Mouse (Mus musculus): Measurements from ENCODE around the gene Epgn. TPM values are rescaled to one million over a fixed set of nuclear protein-coding genes. Genes with fewer than 3 reads are reported as not detected.

Epgn gene
- 0.26 and 0.39 TPM in 2 replicates for polyA plus RNA-seq (2012; rRNA removed)

GRCm38 (mm10) chr5:91027164-91027563, at the start of gene Epgn:
Gene Epgn (plus strand): TSS chr5:91027464.
- TF ChIP-seq POLR2A (IDR thresholded peaks at IDR 0.05; ENCODE audit: borderline replicate concordance, extremely low read depth, insufficient read depth, insufficient read length, poor library complexity, severe bottlenecking), result no peak
- TF ChIP-seq CTCF (IDR thresholded peaks at IDR 0.05; ENCODE audit: borderline replicate concordance, extremely low read depth, insufficient read depth, insufficient read length), result no peak
- no peak for DNase-seq (ENCODE audit: low read depth)

- TF ChIP-seq CTCF (IDR thresholded peaks at IDR 0.05; ENCODE audit: borderline replicate concordance, extremely low read depth, insufficient read depth, insufficient read length) (no peak), POLR2A (IDR thresholded peaks at IDR 0.05; ENCODE audit: borderline replicate concordance, extremely low read depth, insufficient read depth, insufficient read length, poor library complexity, severe bottlenecking) (no peak)
- no peak for DNase-seq (ENCODE audit: low read depth)
These were observed 47.0 kb upstream of the Epgn start for GRCm38 (mm10) chr5:90980297-90980696.

- TF ChIP-seq CTCF (IDR thresholded peaks at IDR 0.05; ENCODE audit: borderline replicate concordance, extremely low read depth, insufficient read depth, insufficient read length), result no peak
- no peak for TF ChIP-seq POLR2A (IDR thresholded peaks at IDR 0.05; ENCODE audit: borderline replicate concordance, extremely low read depth, insufficient read depth, insufficient read length, poor library complexity, severe bottlenecking)
- DNase-seq (ENCODE audit: low read depth), result peak; percentile 94
These were observed 39.7 kb upstream of the Epgn start for GRCm38 (mm10) chr5:90987605-90988004.

DNA sequence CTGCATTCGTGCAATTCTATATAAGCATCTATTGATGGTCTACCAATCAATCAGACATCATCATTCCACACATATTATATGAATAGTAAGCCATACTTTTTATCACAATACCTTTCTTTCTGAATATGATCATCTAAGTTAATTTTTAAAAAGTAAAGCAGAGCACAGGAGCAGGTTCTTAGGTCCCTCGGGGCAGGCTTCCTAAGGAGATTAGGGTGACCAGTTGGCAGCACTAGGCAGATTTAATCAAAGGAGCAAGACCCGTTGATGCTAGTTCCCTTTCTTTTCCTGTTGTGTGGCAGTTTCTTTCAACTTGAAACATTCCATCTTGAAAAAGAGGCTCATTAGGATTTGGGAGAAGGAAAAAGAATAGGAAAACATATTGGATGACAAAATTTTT, 39.1 kb upstream of the Epgn start:
- TF ChIP-seq POLR2A (IDR thresholded peaks at IDR 0.05; ENCODE audit: borderline replicate concordance, extremely low read depth, insufficient read depth, insufficient read length, poor library complexity, severe bottlenecking), result no peak
- no peak for TF ChIP-seq CTCF (IDR thresholded peaks at IDR 0.05; ENCODE audit: borderline replicate concordance, extremely low read depth, insufficient read depth, insufficient read length)

DNA sequence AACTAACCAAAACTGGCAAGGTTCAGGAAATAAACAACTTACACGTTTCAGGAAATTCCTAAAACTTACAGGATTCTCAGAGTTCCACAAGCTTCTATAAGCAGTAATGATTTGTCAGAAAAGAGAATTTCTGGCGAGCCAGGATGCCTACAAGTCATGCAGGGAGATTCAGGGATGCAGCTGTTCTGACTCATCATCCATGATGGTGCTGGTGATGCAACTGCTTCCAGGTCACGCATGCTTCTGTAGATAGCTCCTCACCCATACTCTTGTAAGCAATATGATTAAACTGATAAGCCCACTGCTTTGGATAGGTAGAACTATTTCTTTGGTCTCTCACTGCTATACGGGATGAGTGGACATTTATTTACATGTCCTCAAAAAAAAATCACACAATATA, 38.7 kb upstream of the Epgn start:
- TF ChIP-seq CTCF (IDR thresholded peaks at IDR 0.05; ENCODE audit: borderline replicate concordance, extremely low read depth, insufficient read depth, insufficient read length), result no peak
- TF ChIP-seq POLR2A (IDR thresholded peaks at IDR 0.05; ENCODE audit: borderline replicate concordance, extremely low read depth, insufficient read depth, insufficient read length, poor library complexity, severe bottlenecking), result no peak
- DNase-seq (ENCODE audit: low read depth), result no peak

More for the DNA sequence above, 39.1 kb upstream of the Epgn start:
- peak; percentile 62 for DNase-seq (ENCODE audit: low read depth)

DNA sequence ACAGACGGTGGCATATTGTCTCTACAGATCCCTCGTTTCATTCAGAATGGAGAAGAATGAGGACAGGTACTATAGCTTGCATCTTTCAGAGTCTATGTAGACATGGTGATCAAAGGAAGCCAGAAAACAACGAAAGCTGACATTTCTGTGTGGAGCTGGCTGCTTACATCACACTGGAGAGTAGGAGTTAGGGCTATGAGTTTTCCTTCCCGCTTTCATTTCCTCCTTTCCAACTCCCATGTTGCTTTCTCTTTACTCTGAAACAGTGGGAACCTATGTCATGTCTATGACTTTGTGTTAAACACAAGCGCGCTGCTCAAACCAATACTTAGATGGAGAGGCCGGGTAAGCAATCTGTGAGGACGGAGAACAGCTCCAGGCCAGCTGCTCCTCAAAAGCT, 27.3 kb upstream of the Epgn start:
- TF ChIP-seq CTCF (IDR thresholded peaks at IDR 0.05; ENCODE audit: borderline replicate concordance, extremely low read depth, insufficient read depth, insufficient read length) (no peak), POLR2A (IDR thresholded peaks at IDR 0.05; ENCODE audit: borderline replicate concordance, extremely low read depth, insufficient read depth, insufficient read length, poor library complexity, severe bottlenecking) (no peak)
- DNase-seq (ENCODE audit: low read depth), result no peak

DNA sequence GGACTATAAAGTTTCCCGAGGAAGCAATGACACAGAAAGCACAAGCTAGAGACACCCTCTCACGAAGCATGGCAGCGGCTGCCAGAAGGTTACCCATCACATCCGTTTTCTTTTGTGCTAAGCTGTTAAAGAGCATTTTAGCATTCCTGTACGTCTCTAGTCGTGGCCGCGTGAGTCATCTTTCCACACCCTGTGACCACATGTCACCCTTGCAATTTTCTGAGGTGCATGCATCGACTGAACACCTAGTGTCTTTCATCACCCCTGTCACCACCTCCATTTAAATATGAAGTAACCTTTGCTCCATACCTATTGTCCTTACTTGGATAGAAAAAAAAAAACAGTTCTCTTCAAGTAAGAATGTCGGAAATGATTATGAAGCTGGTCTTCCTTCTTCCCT, 12.0 kb upstream of the Epgn start:
- DNase-seq (ENCODE audit: low read depth), result no peak
- TF ChIP-seq CTCF (IDR thresholded peaks at IDR 0.05; ENCODE audit: borderline replicate concordance, extremely low read depth, insufficient read depth, insufficient read length) (no peak), POLR2A (IDR thresholded peaks at IDR 0.05; ENCODE audit: borderline replicate concordance, extremely low read depth, insufficient read depth, insufficient read length, poor library complexity, severe bottlenecking) (no peak)

DNA sequence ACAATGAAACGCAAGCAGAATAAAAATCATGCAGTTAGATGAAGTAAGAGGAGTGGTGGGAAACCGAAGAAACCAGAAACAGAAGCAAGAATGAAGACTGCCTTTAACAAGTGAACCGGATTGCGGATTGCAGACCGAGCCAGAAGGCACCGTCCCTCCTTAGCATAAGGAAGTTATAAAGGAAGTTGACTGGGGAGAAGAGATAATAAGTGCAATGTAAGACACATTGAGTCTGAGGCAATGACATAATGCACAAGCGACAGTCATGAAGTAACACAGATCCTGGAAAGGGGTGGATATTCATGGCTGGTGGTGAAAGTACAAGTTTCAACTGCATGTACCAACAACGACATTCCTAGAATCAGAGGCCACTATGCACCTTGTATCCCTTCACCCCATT, 4.2 kb upstream of the Epgn start:
- no peak for TF ChIP-seq CTCF (IDR thresholded peaks at IDR 0.05; ENCODE audit: borderline replicate concordance, extremely low read depth, insufficient read depth, insufficient read length)
- TF ChIP-seq POLR2A (IDR thresholded peaks at IDR 0.05; ENCODE audit: borderline replicate concordance, extremely low read depth, insufficient read depth, insufficient read length, poor library complexity, severe bottlenecking), result no peak
- no peak for DNase-seq (ENCODE audit: low read depth)

DNA sequence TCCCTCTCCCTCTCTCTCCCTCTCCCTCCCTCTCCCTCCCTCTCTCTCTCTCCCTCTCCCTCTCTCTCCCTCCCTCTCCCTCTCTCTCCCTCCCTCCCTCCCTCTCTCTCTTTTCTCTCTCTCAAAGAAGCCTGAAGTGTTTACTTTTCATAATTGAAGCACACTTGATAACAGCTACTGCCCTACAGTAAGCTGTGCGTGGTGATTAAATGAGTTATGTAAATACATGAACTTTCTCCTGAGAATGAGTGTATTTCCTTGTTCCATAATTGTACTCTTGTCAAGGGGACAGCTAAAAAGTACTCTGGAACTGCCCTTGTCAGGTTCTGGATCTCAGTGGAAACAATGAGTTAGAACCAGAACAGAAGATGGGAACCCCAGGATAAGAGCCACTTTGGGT, 576 bp downstream of the Epgn start:
- no peak for DNase-seq (ENCODE audit: low read depth)
- no peak for TF ChIP-seq POLR2A (IDR thresholded peaks at IDR 0.05; ENCODE audit: borderline replicate concordance, extremely low read depth, insufficient read depth, insufficient read length, poor library complexity, severe bottlenecking)
- TF ChIP-seq CTCF (IDR thresholded peaks at IDR 0.05; ENCODE audit: borderline replicate concordance, extremely low read depth, insufficient read depth, insufficient read length), result no peak

- no peak for TF ChIP-seq CTCF (IDR thresholded peaks at IDR 0.05; ENCODE audit: borderline replicate concordance, extremely low read depth, insufficient read depth, insufficient read length)
- TF ChIP-seq POLR2A (IDR thresholded peaks at IDR 0.05; ENCODE audit: borderline replicate concordance, extremely low read depth, insufficient read depth, insufficient read length, poor library complexity, severe bottlenecking), result no peak
- DNase-seq (ENCODE audit: low read depth), result peak; percentile 4
These were observed 3.4 kb downstream of the Epgn start for GRCm38 (mm10) chr5:91030629-91031028.

DNA sequence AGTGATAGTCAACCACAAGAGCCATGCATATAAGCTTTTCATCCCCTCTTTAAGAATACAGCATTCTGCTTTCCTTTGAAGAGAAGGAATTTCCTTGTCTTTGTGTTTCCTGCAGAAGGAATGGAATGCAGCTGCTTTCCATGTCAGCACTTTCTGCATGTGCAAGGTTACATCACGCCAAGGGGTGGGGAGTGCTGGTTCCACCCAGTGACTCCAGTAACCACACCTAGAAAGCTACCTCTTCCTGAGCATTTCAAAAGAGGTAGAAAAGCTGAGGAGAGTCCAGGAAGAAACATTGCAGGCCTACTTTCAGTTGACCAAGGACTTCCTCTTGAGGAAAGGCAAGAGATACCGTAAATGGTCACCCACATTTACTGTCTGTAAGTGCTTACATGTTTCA, 8.1 kb downstream of the Epgn start:
- TF ChIP-seq POLR2A (IDR thresholded peaks at IDR 0.05; ENCODE audit: borderline replicate concordance, extremely low read depth, insufficient read depth, insufficient read length, poor library complexity, severe bottlenecking) (no peak), CTCF (IDR thresholded peaks at IDR 0.05; ENCODE audit: borderline replicate concordance, extremely low read depth, insufficient read depth, insufficient read length) (no peak)
- DNase-seq (ENCODE audit: low read depth), result no peak

- DNase-seq (ENCODE audit: low read depth), result no peak
- TF ChIP-seq CTCF (IDR thresholded peaks at IDR 0.05; ENCODE audit: borderline replicate concordance, extremely low read depth, insufficient read depth, insufficient read length) (no peak), POLR2A (IDR thresholded peaks at IDR 0.05; ENCODE audit: borderline replicate concordance, extremely low read depth, insufficient read depth, insufficient read length, poor library complexity, severe bottlenecking) (no peak)
These were observed 9.4 kb downstream of the Epgn start for GRCm38 (mm10) chr5:91036628-91037027.

All from brain, embryonic 14.5 days (tissue).